ENCODE assay signal across 9 mouse cellular contexts in the genomic region with DNA sequence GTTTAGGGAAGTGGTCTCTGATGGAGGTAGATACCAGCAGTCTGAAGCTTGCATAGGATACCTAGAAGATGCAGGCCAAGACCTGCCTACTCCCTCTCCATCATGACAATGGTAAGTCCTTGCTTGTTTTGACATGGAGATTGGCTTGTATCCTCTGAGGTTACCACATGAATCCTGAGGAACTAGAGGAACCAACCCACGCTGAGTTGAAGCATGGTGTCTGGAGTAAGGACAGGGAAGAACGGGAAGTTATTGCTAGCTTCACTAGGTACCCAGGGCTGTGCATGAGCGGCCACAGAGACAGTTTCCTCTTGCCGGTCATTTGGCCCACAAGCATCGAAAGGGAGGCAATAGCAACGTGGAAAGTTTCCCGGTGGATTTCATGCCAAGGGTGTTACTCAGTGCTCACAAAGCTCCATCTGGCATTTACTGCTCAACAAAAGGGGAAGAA. TPM values are rescaled to one million over a fixed set of nuclear protein-coding genes. Genes with fewer than 3 reads are reported as not detected.
DNase-seq lines count a peak whose midpoint lies in the region; ATAC-seq lines count a peak whose summit lies in the region.
"Had no signal": no experiment of that assay in that cellular context is flagged by ENCODE, and none has a peak within 500 bp of the region (broad histone marks: within the 10 kb centered on the region; RNA-seq: fewer than 3 reads in every experiment).

No protein-coding gene starts in this region.

- ATAC-seq in frontal cortex, adult (ENCODE audit: low TSS enrichment), result no peak

- peak; percentile 3 for DNase-seq in gastrocnemius, postnatal 10 days
- no peak for DNase-seq in gastrocnemius, postnatal 25 days
- DNase-seq in urinary bladder, postnatal 14 days (ENCODE audit: low spot score), result peak; percentile 17
- DNase-seq in urinary bladder, postnatal 25 days (ENCODE audit: low spot score), result no peak
- peak; percentile 72 for DNase-seq in fat pad, adult 2 months (ENCODE audit: extremely low read depth, low read depth, low spot score)
- no peak for DNase-seq in left cerebral cortex, postnatal 4 days
- no peak for DNase-seq in adrenal gland, adult 18-20 months (ENCODE audit: low spot score in 2 of 2)
- DNase-seq: thymus, adult 18-20 months had no signal

- intact Hi-C loops in left cerebral cortex, postnatal 4 days (cut with DNase I), result no loop called here

RNA-seq across cellular contexts. Expression of gene Slc4a7, which starts 16.0 kb away (rescaled TPM):
- 10 to 100 TPM; 11.7 to 13.2 TPM for total RNA-seq in gastrocnemius, postnatal 10 days (2021)
- 1 to 10 TPM; 8.1 to 10.0 TPM for total RNA-seq in gastrocnemius, postnatal 25 days (2021)
- total RNA-seq in left cerebral cortex, postnatal 4 days (2021), result 10 to 100 TPM; 56.0 TPM
- total RNA-seq in adrenal gland, adult 18-20 months (2021), result 10 to 100 TPM; 14.6 to 29.5 TPM

Comparison
In these comparisons a context has a peak if more than half of its experiments do, and no peak if none do; other contexts are left out.
1. DNase-seq: peak in gastrocnemius, postnatal 10 days (single experiment), urinary bladder, postnatal 14 days (single experiment) and fat pad, adult 2 months (single experiment); none in gastrocnemius, postnatal 25 days (single experiment), urinary bladder, postnatal 25 days (single experiment), left cerebral cortex, postnatal 4 days (single experiment) and adrenal gland, adult 18-20 months (0 of 2).